Mouse (Mus musculus) brain, embryonic 18.5 days (tissue): ENCODE results near the gene Vkorc1.

ENCODE experiments used
- DNase-seq: peaks from one replicate; pipeline ENCODE4 v3.0.0-alpha.2; 2012; ENCODE audit warnings: low read depth, low spot score

The Vkorc1 gene

GRCm38 (mm10) chr7:127876467-127877348 lies 18.7 kb downstream of the Vkorc1 start, which contains the start of gene Zfp668:
TSS of gene Zfp668 (minus strand) at chr7:127876828.
- DNase-seq, result peak; percentile 92

GRCm38 (mm10) chr7:127876041-127876466 lies 19.4 kb downstream of the Vkorc1 start, which contains the start of gene Zfp646:
TSS of gene Zfp646 (plus strand) at chr7:127876221.
- DNase-seq, result peak; percentile 88

GRCm38 (mm10) chr7:127875627-127876001 lies 19.8 kb downstream of the Vkorc1 start:
- peak; percentile 93 for DNase-seq

- no peak for DNase-seq
Measured at GRCm38 (mm10) chr7:127874812-127875626, 20.4 kb downstream of the Vkorc1 start.

- no peak for DNase-seq
Measured at GRCm38 (mm10) chr7:127870136-127870821, 25.1 kb downstream of the Vkorc1 start.

GRCm38 (mm10) chr7:127869149-127869810 lies 26.1 kb downstream of the Vkorc1 start:
- DNase-seq, result no peak

GRCm38 (mm10) chr7:127867641-127868040 lies 27.8 kb downstream of the Vkorc1 start:
- no peak for DNase-seq

- no peak for DNase-seq
Measured at GRCm38 (mm10) chr7:127866434-127866833, 29.0 kb downstream of the Vkorc1 start.

GRCm38 (mm10) chr7:127858258-127858657 lies 37.2 kb downstream of the Vkorc1 start:
- no peak for DNase-seq

GRCm38 (mm10) chr7:127850906-127851305 lies 44.5 kb downstream of the Vkorc1 start:
- DNase-seq, result no peak

GRCm38 (mm10) chr7:127849973-127850875 lies 45.2 kb downstream of the Vkorc1 start:
- DNase-seq, result no peak
